17 mouse cellular contexts compared by ENCODE assay signal in genomic region chr12:45498230-45498629, GRCm38 (mm10).
"Had no signal": no experiment of that assay in that cellular context is flagged by ENCODE, and none has a peak within 500 bp of the region (broad histone marks: within the 10 kb centered on the region; RNA-seq: fewer than 3 reads in every experiment).

No protein-coding gene starts in this region.

- H3K4me2 ChIP-seq: liver, embryonic 13.5 days; midbrain, embryonic 13.5 days had no signal

- H3K36me3 ChIP-seq: liver, embryonic 13.5 days; midbrain, embryonic 13.5 days had no signal

- H3K4me1 ChIP-seq: liver, embryonic 13.5 days had no signal

- DNase-seq: kidney, adult 2 months; kidney, postnatal 25 days; layer of hippocampus, adult 9-11 months; liver, embryonic 13.5 days; lung, adult 2 months; lung, postnatal 14 days; lung, postnatal 4 days; right cerebral cortex, adult 18-20 months; right cerebral cortex, postnatal 14 days; right cerebral cortex, postnatal 4 days; thymus, adult 2 months; thymus, postnatal 14 days; thymus, postnatal 4 days had no signal

- H3K9me3 ChIP-seq: liver, embryonic 13.5 days; midbrain, embryonic 13.5 days had no signal

- ATAC-seq: midbrain, embryonic 13.5 days had no signal

- H3K4me3 ChIP-seq: layer of hippocampus, adult 2 months; liver, embryonic 13.5 days; midbrain, embryonic 13.5 days had no signal

- H3K27me3 ChIP-seq: liver, embryonic 13.5 days; midbrain, embryonic 13.5 days had no signal

- H3K27ac ChIP-seq: kidney, postnatal 0 days; layer of hippocampus, adult 2 months; liver, embryonic 13.5 days; midbrain, embryonic 13.5 days; stomach, postnatal 0 days had no signal

- H3K9ac ChIP-seq: liver, embryonic 13.5 days; midbrain, embryonic 13.5 days had no signal
